Mouse (Mus musculus) lung, postnatal 0 days (tissue): ENCODE results near the gene Kncn.

ENCODE experiments used
- CTCF ChIP-seq: IDR thresholded peaks from 2 replicates; pipeline ENCODE4 v1.5.1; 2016; ENCODE audit warnings: antibody characterized with exemption, mild to moderate bottlenecking
- EP300 ChIP-seq: IDR thresholded peaks from 2 replicates; pipeline ENCODE4 v1.6.1; 2016; ENCODE audit warnings: antibody characterized with exemption, mild to moderate bottlenecking, control low read depth

DNA sequence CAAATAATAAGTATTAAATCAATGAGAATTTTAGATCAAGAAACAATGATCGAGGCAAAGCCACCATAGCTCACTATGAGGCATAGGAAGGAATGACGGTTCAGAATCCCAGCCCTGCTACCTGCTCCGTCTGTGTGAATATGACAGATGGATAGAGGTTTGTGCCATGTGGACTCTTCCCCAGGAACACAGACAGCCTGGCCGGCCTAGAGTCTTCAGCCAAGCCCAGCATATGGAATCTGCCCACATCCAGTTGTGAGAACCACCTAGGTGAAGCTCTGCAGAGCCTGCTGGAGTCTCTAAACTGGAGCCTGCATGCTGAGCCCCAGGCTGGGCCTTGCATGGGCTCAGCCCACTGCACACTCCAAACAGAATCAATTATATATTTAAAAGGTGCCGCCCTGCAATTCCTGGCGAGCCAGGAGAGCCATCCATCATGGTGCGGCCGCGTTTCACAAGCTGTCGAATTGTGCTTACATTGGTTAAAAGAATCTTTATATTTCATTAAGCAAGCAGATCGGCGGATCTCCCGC lies 47.4 kb downstream of the Kncn start:
- TF ChIP-seq CTCF: no peak
- no peak for TF ChIP-seq EP300
